Mouse (Mus musculus) lung, adult 2 months (tissue): ENCODE measurements around the gene Padi1.

Experiments
- CTCF ChIP-seq: fragments of 200-500 bp; IDR thresholded peaks from 2 replicates; pipeline ENCODE4 v1.5.1; 2011; ENCODE audit warnings: mild to moderate bottlenecking, low read length, control low read depth; ENCODE audit not compliant: insufficient read depth
- POLR2A ChIP-seq: fragments of 200-500 bp; IDR thresholded peaks from 2 replicates; pipeline ENCODE4 v1.6.1; 2011; ENCODE audit warnings: low read depth, mild to moderate bottlenecking, control low read depth, low read length, borderline replicate concordance; ENCODE audit errors: extremely low read depth

DNA sequence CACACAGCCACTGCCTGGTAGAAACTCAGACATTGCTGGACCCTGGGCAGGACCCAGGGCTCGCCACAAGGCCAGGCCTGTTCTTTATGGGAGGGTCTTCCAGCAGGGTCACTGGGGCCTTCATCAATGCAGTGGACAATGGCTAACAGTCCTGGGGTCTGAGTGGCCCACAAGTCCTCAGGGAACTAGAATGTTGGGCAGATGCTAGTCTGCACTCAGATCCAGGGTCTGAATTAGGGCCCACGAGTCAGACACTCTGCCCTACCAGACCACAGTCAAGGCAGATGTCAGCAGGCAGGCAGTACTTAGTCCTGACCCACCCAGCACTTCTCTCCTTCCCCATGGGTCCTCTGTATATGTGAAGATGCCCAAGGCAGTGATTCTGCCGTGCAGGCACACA, 25.8 kb upstream of the Padi1 start:
- TF ChIP-seq CTCF: no peak
- TF ChIP-seq POLR2A: no peak
